Mouse (Mus musculus) liver, postnatal 0 days (tissue): ENCODE results near the gene Nceh1. TPM values are rescaled to one million over a fixed set of nuclear protein-coding genes. Genes with fewer than 3 reads are reported as not detected.
A peak's percentile ranks its signal among the peaks of the same experiment; 100 is the strongest.

Experiments
- ATAC-seq: fragments of 200-750 bp; cut with Nextera tagmentation; 2 replicates; pipeline ENCODE4 v1.8.0; 2017; ENCODE audit warnings: mild to moderate bottlenecking, moderate library complexity
- DNase-seq: peaks from one replicate; pipeline ENCODE4 v3.0.0-alpha.2; 2016
- H3K27ac ChIP-seq: fragments of 300-500 bp; sonication (generic); 2 replicates; pipeline ENCODE4 v1.5.1; 2014; ENCODE audit warnings: antibody characterized with exemption, moderate library complexity, mild to moderate bottlenecking, low read depth
- H3K27me3 ChIP-seq: fragments of 300-500 bp; sonication (generic); 2 replicates; pipeline ENCODE4 v1.6.1; 2014; ENCODE audit warnings: low read length, control low read depth, mixed read lengths; ENCODE audit not compliant: insufficient read depth
- H3K36me3 ChIP-seq: fragments of 300-500 bp; sonication (generic); replicated peaks from 2 replicates; pipeline ENCODE4 v1.6.1; 2014; ENCODE audit warnings: mild to moderate bottlenecking, control low read depth, low read length, moderate library complexity, mixed read lengths; ENCODE audit not compliant: insufficient read depth
- H3K4me1 ChIP-seq: fragments of 300-500 bp; sonication (generic); 2 replicates; pipeline ENCODE4 v1.6.1; 2014; ENCODE audit warnings: antibody characterized with exemption, mild to moderate bottlenecking, control low read depth; ENCODE audit not compliant: insufficient read depth
- H3K4me2 ChIP-seq: fragments of 300-500 bp; sonication (generic); 2 replicates; pipeline ENCODE4 v1.6.1; 2014; ENCODE audit warnings: low read depth, mild to moderate bottlenecking, low read length, moderate library complexity, mixed read lengths
- H3K4me3 ChIP-seq: fragments of 300-500 bp; sonication (generic); 2 replicates; pipeline ENCODE4 v1.5.1; 2014; ENCODE audit warnings: low read depth, low read length
- H3K9ac ChIP-seq: fragments of 300-500 bp; sonication (generic); replicated peaks from 2 replicates; pipeline ENCODE4 v1.6.1; 2014; ENCODE audit warnings: mild to moderate bottlenecking, moderate library complexity
- H3K9me3 ChIP-seq: fragments of 300-500 bp; sonication (generic); 2 replicates; pipeline ENCODE4 v1.6.1; 2016; ENCODE audit warnings: mild to moderate bottlenecking, control low read depth, low read length, mixed read lengths
- CTCF ChIP-seq: sonication (generic); IDR thresholded peaks from 2 replicates; pipeline ENCODE4 v1.5.1; 2016; ENCODE audit warnings: antibody characterized with exemption, low read depth
- EP300 ChIP-seq: IDR thresholded peaks from 2 replicates; pipeline ENCODE4 v1.6.1; 2016; ENCODE audit warnings: antibody characterized with exemption, low read depth, mild to moderate bottlenecking
- WGBS: fragments of 180-500 bp; shearing (Covaris S2); extraction: QIAGEN DNeasy Blood & Tissue Kit; methylation state at CpG from one replicate; pipeline ENCODE4 v1.1.7; 2014; ENCODE audit not compliant: insufficient replicate concordance; 5-methylcytosine and 5-hydroxymethylcytosine counted together
- polyA plus RNA-seq: library from polyadenylated mRNA; unstranded; fragments of >200 nt; fragmentation: Nextera tagmentation; extraction: Ambion mirVana; gene quantifications from 2 replicates; pipeline ENCODE4 v1.2.1, GENCODE M21; 2015

The Nceh1 gene
- polyA plus RNA-seq, 1 experiment from 2014 or later = 23.9 TPM

DNA sequence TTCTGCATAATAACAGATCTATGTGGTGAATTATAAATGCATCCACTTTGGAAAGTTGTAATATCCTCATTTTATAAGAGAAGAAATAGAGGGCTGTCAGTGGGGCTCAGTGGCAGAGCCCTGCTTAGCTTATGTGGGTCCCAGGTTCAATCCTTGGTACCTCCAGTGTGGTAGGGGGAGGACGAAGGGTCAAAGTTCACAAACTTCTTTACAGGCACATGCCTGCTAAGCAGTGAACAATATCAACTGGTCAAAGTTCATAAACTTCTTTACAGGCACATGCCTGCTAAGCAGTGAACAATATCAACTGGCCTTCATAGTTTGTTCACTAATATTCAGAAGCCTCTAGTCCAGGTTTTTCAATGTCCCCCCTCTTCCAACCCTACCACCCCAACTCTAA lies 13.8 kb downstream of the Nceh1 start:
- no peak overlapping the region for H3K9ac ChIP-seq
- ATAC-seq = no peak
- no peak for DNase-seq
- H3K36me3 ChIP-seq = no peaks in the 10 kb centered on the region
- TF ChIP-seq EP300 (no peak), CTCF (no peak)
- no peak overlapping the region for H3K27ac ChIP-seq
- H3K9me3 ChIP-seq = no peaks in the 10 kb centered on the region
- 83% methylated on average over 1 of the region's 1 CpGs for WGBS
- H3K4me2 ChIP-seq = no peak overlapping the region
- H3K27me3 ChIP-seq = no peaks in the 10 kb centered on the region
- H3K4me1 ChIP-seq = peaks cover 41% of the 10 kb centered on the region
- no peak overlapping the region for H3K4me3 ChIP-seq

DNA sequence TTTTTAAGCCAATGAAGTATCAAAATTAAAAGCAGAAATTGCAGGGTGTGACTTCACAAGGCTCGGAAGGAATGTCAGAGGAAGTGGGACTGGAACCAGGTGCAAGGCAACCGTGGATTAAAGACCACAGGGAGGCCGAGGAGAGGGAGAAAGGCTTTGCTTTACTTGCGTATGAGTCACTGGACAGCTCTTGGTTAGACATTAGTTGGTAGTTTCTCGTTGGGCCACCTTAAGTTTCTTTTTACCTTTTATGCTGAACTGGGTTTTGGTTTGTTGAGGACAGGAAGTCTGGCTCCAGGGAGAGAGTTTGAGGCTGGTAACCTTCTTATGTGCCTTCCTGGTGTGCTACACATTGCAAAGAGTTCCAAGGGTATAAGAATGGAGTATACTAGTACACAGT lies 15.1 kb downstream of the Nceh1 start:
- no peaks in the 10 kb centered on the region for H3K36me3 ChIP-seq
- no peak overlapping the region for H3K27ac ChIP-seq
- peaks cover 29% of the 10 kb centered on the region for H3K4me1 ChIP-seq
- H3K4me3 ChIP-seq = no peak overlapping the region
- H3K9ac ChIP-seq = no peak overlapping the region
- no peak overlapping the region for H3K4me2 ChIP-seq
- no peaks in the 10 kb centered on the region for H3K9me3 ChIP-seq
- no peak for DNase-seq
- no peak for TF ChIP-seq CTCF
- no peak for TF ChIP-seq EP300
- 47% methylated on average over 5 of the region's 5 CpGs for WGBS
- no peak for ATAC-seq
- no peaks in the 10 kb centered on the region for H3K27me3 ChIP-seq

DNA sequence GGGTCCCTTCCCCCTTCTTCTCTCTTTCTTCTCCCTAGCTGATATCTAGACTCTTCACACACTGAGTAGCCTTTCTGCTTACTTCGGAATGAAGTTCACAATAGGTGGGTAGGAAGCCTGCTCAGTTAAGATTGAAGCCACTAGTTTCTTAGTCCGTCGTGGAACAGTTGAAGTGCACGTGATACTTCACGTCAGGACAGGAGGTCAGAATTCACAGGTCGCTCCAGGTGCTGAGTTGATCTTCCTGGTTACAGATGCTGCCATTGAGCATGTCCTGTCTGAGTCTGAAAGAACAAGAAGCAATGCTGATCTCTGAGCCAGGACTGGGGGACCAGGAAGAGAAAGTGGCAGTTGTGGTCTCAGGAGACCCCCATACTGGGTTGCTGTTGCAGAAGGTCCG lies 16.4 kb downstream of the Nceh1 start:
- WGBS = 70% methylated on average over 7 of the region's 7 CpGs
- H3K4me1 ChIP-seq = peaks cover 19% of the 10 kb centered on the region
- DNase-seq = no peak

DNA sequence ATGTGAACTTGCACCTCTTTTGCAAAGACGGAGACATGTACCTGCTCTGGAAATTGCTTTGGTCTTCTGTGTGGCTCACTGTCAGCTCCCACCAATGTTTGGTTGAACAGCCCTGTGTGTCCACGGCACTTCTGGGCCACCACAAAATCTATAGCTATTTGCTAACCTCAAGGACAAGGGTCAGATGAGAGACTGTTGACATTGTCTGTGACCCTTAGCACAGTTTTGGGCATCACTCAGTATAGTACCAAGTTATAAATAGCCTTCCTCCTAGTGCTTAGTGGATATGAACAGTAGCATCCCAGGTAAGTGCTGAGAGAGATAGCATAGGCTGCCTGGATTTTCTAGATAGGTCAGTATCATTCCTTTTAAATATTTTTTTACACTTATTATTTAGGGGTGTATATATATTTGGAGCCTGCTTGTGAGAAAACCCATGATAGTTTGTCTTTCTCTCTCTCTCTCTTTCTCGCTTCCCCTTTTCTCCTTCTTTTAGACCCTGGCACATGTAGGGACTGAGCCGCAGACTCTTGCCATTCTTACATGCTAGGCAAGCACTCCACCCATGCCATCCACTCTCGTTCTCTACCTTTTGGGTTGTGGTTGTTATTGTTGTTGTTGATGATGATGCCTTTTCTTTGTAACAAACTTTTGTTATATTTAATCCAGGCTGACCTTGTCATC lies 19.1 kb downstream of the Nceh1 start:
- no peak overlapping the region for H3K4me2 ChIP-seq
- H3K9me3 ChIP-seq = no peaks in the 10 kb centered on the region
- peaks cover 23% of the 10 kb centered on the region for H3K4me1 ChIP-seq
- peak; percentile 35 for DNase-seq
- TF ChIP-seq EP300 = peak; percentile 38
- TF ChIP-seq CTCF = no peak
- no peak overlapping the region for H3K4me3 ChIP-seq
- H3K36me3 ChIP-seq = 0 out of 2 replicates have a peak, but pooled peaks cover 2% of the 10 kb centered on the region
- peak; percentile 99 for ATAC-seq
- no peaks in the 10 kb centered on the region for H3K27me3 ChIP-seq
- WGBS = 56% methylated on average over 5 of the region's 5 CpGs
- peak overlapping the region; percentile 67 for H3K27ac ChIP-seq
- H3K9ac ChIP-seq = no peak overlapping the region

More for the DNA sequence above, 16.4 kb downstream of the Nceh1 start:
- no peak overlapping the region for H3K27ac ChIP-seq
- H3K4me3 ChIP-seq = no peak overlapping the region
- H3K27me3 ChIP-seq = no peaks in the 10 kb centered on the region
- TF ChIP-seq CTCF (no peak), EP300 (no peak)
- no peak overlapping the region for H3K4me2 ChIP-seq
- H3K9ac ChIP-seq = no peak overlapping the region
- no peak for ATAC-seq
- H3K36me3 ChIP-seq = 0 out of 2 replicates have a peak, but pooled peaks cover under 1% of the 10 kb centered on the region
- H3K9me3 ChIP-seq = no peaks in the 10 kb centered on the region

DNA sequence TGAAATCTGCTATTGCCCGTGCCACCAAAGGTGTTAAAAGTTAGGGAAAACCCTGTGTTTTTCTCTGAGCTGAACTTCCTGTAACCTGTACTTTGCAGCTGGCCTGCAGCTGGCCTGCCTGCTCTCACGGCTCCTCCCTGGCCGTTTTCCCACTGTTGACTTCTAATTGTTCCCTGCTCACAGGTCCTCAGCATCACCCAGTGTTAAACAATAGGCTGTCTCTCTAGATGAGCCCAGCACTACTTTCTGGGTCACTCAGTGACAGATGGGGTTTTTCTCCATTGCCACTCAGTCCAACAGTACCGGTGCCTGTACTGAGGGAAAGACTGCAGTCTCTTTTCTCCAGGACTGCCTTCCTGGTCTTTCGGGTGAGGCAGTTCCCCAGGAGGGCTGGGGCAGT lies 22.3 kb downstream of the Nceh1 start:
- no peaks in the 10 kb centered on the region for H3K9me3 ChIP-seq
- no peak overlapping the region for H3K9ac ChIP-seq
- WGBS = 62% methylated on average over 5 of the region's 5 CpGs
- peak overlapping the region; percentile 51; the same call in 1 of the 2 replicates for H3K27ac ChIP-seq
- TF ChIP-seq EP300 (no peak), CTCF (no peak)
- peaks cover 10% of the 10 kb centered on the region; the same call in 1 of the 2 replicates for H3K36me3 ChIP-seq
- peaks cover 18% of the 10 kb centered on the region for H3K4me1 ChIP-seq
- H3K4me2 ChIP-seq = no peak overlapping the region
- DNase-seq (no peak), ATAC-seq (no peak)
- H3K27me3 ChIP-seq = no peaks in the 10 kb centered on the region
- no peak overlapping the region for H3K4me3 ChIP-seq

DNA sequence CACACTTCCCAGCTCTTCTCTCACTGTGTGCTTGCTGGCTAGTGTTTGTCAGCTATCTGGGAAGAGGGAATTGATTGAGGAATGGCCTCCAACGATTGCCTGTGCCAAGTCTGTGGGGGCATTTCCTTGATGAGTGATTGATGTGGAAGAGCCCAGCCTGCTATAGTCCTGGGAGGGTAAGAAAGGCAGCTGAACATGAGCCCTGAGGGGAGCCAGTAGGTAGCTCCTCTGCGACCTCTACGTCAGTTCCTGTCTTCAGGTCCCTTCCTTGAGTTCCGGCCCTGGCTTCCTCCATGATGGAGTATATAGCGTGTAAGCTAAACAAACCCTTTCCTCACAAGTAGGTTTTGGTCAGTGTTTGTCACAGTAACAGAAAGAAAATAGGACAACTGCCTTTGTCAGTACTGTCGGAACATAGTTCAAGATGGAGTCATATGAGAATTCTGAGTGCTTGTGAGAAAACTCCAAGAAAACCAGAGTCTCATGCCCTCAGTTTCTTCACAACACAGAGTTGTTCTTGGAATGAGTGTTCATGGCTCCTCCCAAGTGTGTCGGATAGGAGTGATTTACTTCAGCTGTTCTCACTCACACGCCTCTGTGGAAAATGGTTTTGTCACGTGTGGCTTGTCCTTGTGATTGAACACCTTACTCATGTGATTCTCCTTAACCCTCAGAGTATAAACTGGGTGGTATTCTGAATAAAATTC lies 22.9 kb downstream of the Nceh1 start:
- Histone ChIP-seq H3K27me3 (no peaks in the 10 kb centered on the region), H3K4me3 (no peak overlapping the region), H3K9me3 (no peaks in the 10 kb centered on the region), H3K4me2 (no peak overlapping the region), H3K9ac (no peak overlapping the region), H3K36me3 (peaks cover 10% of the 10 kb centered on the region; the same call in 1 of the 2 replicates), H3K4me1 (peaks cover 17% of the 10 kb centered on the region), H3K27ac (peak overlapping the region; percentile 51; the same call in 1 of the 2 replicates)
- TF ChIP-seq EP300 (no peak), CTCF (no peak)
- 77% methylated on average over 9 of the region's 9 CpGs for WGBS
- DNase-seq (no peak), ATAC-seq (no peak)
